Mouse (Mus musculus) layer of hippocampus, adult 2 months (tissue): ENCODE results near the gene Folr2. TPM values are rescaled to one million over a fixed set of nuclear protein-coding genes. Genes with fewer than 3 reads are reported as not detected.

Experiments
- DNase-seq, 2 experiments: peaks; one replicate each; pipeline ENCODE4 v3.0.0; 2022; ENCODE audit warnings: low spot score in 2 of 2
- H3K27ac ChIP-seq: fragments of 200-600 bp; 2 replicates; pipeline ENCODE4 v1.8.1; 2022
- H3K4me3 ChIP-seq: fragments of 200-600 bp; 2 replicates; pipeline ENCODE4 v1.8.1; 2022; ENCODE audit warnings: mild to moderate bottlenecking
- CTCF ChIP-seq: fragments of 200-600 bp; conservative IDR thresholded peaks from 2 replicates; pipeline ENCODE4 v1.8.1; 2022; ENCODE audit warnings: antibody characterized with exemption, mild to moderate bottlenecking, moderate library complexity
- microRNA-seq, 2 experiments: library from miRNA; unstranded; fragments of <30 nt; microRNA quantifications; one replicate each; pipeline ENCODE4 v1.2.0; 2021
- total RNA-seq, 2 experiments: library from RNA; stranded (reverse); gene quantifications; 2 replicates each; pipeline ENCODE4 v1.2.3; 2021

Folr2 gene
- total RNA-seq, 2 experiments from 2014 or later, result 0.36 TPM; not detected in 1

GRCm38 (mm10) chr7:101832372-101832771 is 24.6 kb downstream of the Folr2 start:
- no peak for TF ChIP-seq CTCF
- H3K27ac ChIP-seq, result no peak overlapping the region
- no peak overlapping the region for H3K4me3 ChIP-seq
- no peak for DNase-seq

- H3K4me3 ChIP-seq, result no peak overlapping the region
- no peak overlapping the region for H3K27ac ChIP-seq
- no peak for TF ChIP-seq CTCF
- no peak for DNase-seq
Measured at GRCm38 (mm10) chr7:101831437-101831836, 25.6 kb downstream of the Folr2 start.

GRCm38 (mm10) chr7:101830373-101830772 is 26.6 kb downstream of the Folr2 start:
- H3K27ac ChIP-seq, result no peak overlapping the region
- peak; percentile 50 for TF ChIP-seq CTCF
- H3K4me3 ChIP-seq, result no peak overlapping the region
- no peak for DNase-seq

GRCm38 (mm10) chr7:101823758-101824630 is 33.0 kb downstream of the Folr2 start:
- no peak for DNase-seq
- Histone ChIP-seq H3K4me3 (no peak overlapping the region), H3K27ac (no peak overlapping the region)
- TF ChIP-seq CTCF, result no peak

GRCm38 (mm10) chr7:101822836-101823757 is 33.9 kb downstream of the Folr2 start:
- H3K27ac ChIP-seq, result no peak overlapping the region
- DNase-seq, result no peak
- peak; percentile 62 for TF ChIP-seq CTCF
- no peak overlapping the region for H3K4me3 ChIP-seq

- no peak for TF ChIP-seq CTCF
- no peak for DNase-seq
- Histone ChIP-seq H3K4me3 (peak overlapping the region; percentile 38), H3K27ac (no peak overlapping the region)
Measured at GRCm38 (mm10) chr7:101821571-101822501, 35.2 kb downstream of the Folr2 start.

GRCm38 (mm10) chr7:101820295-101821030 is 36.5 kb downstream of the Folr2 start:
- no peak for TF ChIP-seq CTCF
- no peak for DNase-seq
- H3K27ac ChIP-seq, result no peak overlapping the region
- H3K4me3 ChIP-seq, result peak overlapping the region; percentile 19; the same call in 1 of the 2 replicates

GRCm38 (mm10) chr7:101817861-101818401 is 39.1 kb downstream of the Folr2 start, which contains the start of gene Phox2a:
TSS of gene Phox2a (plus strand) at chr7:101818313.
- DNase-seq, result no peak
- no peak within 1 kb of the TSS for H3K27ac ChIP-seq
- no peak for TF ChIP-seq CTCF
- peak within 1 kb of the TSS; percentile 20; the same call in 1 of the 2 replicates for H3K4me3 ChIP-seq

Small RNAs within 50 kb of the gene (microRNA-seq; reads per million reads assigned to microRNA genes)
- 0 reads per million in 2 experiments for gene Gm22655

Other genes with a start within 250 kb of the Folr2 start
- gene Clpb, start 193.6 kb downstream of the Folr2 start, total RNA-seq, result 10 to 100 TPM; 53.5 to 55.0 TPM
- gene Phox2a, start 38.9 kb downstream of the Folr2 start, total RNA-seq, result not detected
- gene Inppl1, start 19.0 kb downstream of the Folr2 start, total RNA-seq, result 10 to 100 TPM; 26.7 to 28.4 TPM
- 10 to 100 TPM; 24.5 to 29.3 TPM for gene Anapc15, start 6.5 kb upstream of the Folr2 start, total RNA-seq
- 1 to 10 TPM in 1 of 2 experiments, not detected in 1; 1.2 TPM for gene Folr1, start 13.6 kb upstream of the Folr2 start, total RNA-seq
- 10 to 100 TPM; 90.2 to 95.6 TPM for gene Lamtor1, start 48.7 kb upstream of the Folr2 start, total RNA-seq
- gene Tomt, start 49.2 kb upstream of the Folr2 start, total RNA-seq, result under 1 TPM in 1 of 2 experiments, not detected in 1; 0.20 TPM
- gene Lrrc51, start 76.7 kb upstream of the Folr2 start, total RNA-seq, result 1 to 10 TPM; 5.4 to 5.9 TPM
- 100 to 1,000 TPM; 114 to 118 TPM for gene Numa1, start 76.9 kb upstream of the Folr2 start, total RNA-seq
- gene Il18bp, start 161.5 kb upstream of the Folr2 start, total RNA-seq, result 10 to 100 TPM in 1 of 2 experiments, 1 to 10 TPM in 1; 7.5 to 11.6 TPM
- gene Rnf121, start 208.3 kb upstream of the Folr2 start, total RNA-seq, result 10 to 100 TPM; 44.3 to 47.4 TPM
- 10 to 100 TPM; 29.2 to 33.7 TPM for gene Xndc1, start 208.3 kb upstream of the Folr2 start, total RNA-seq
- 1 to 10 TPM; 2.3 to 2.9 TPM for gene Xntrpc, start 208.5 kb upstream of the Folr2 start, total RNA-seq
- 1 to 10 TPM; 1.1 to 2.4 TPM for gene Trpc2, start 225.9 kb upstream of the Folr2 start, total RNA-seq
- not detected for gene Art1, start 244.5 kb upstream of the Folr2 start, total RNA-seq